Mouse (Mus musculus) forebrain, embryonic 10.5 days (tissue): ENCODE data around the gene Pth. TPM values are rescaled to one million over a fixed set of nuclear protein-coding genes. Genes with fewer than 3 reads are reported as not detected.

Source experiments
- DNase-seq: peaks from one replicate; pipeline ENCODE4 v3.0.0-alpha.2; 2017; ENCODE audit warnings: low spot score; ENCODE audit errors: extremely low spot score
- H3K27ac ChIP-seq: fragments of 300-500 bp; sonication (generic); 2 replicates; pipeline ENCODE4 v1.5.1; 2016; ENCODE audit warnings: mild to moderate bottlenecking
- H3K27me3 ChIP-seq: fragments of 300-500 bp; sonication (generic); 2 replicates; pipeline ENCODE4 v1.6.1; 2016; ENCODE audit warnings: mild to moderate bottlenecking; ENCODE audit not compliant: poor library complexity, severe bottlenecking
- H3K36me3 ChIP-seq: fragments of 300-500 bp; sonication (generic); replicated peaks from 2 replicates; pipeline ENCODE4 v1.6.1; 2016; ENCODE audit warnings: mild to moderate bottlenecking, moderate library complexity
- H3K4me1 ChIP-seq: fragments of 300-500 bp; sonication (generic); 2 replicates; pipeline ENCODE4 v1.6.1; 2016
- H3K4me3 ChIP-seq: fragments of 300-500 bp; sonication (generic); 2 replicates; pipeline ENCODE4 v1.5.1; 2016; ENCODE audit warnings: mild to moderate bottlenecking, moderate library complexity
- H3K9me3 ChIP-seq: fragments of 300-500 bp; sonication (generic); 2 replicates; pipeline ENCODE4 v1.6.1; 2016; ENCODE audit warnings: mild to moderate bottlenecking, moderate library complexity
- WGBS: fragments of 180-500 bp; shearing (Covaris S2); methylation state at CpG from one replicate; pipeline ENCODE4 v1.1.7; 2016; 5-methylcytosine and 5-hydroxymethylcytosine counted together
- polyA plus RNA-seq: library from polyadenylated mRNA; unstranded; fragments of >200 nt; fragmentation: Nextera tagmentation; extraction: Ambion mirVana; gene quantifications from 2 replicates; pipeline ENCODE4 v1.2.1, GENCODE M21; 2016

The Pth gene
- not detected in 2 replicates for polyA plus RNA-seq

DNA sequence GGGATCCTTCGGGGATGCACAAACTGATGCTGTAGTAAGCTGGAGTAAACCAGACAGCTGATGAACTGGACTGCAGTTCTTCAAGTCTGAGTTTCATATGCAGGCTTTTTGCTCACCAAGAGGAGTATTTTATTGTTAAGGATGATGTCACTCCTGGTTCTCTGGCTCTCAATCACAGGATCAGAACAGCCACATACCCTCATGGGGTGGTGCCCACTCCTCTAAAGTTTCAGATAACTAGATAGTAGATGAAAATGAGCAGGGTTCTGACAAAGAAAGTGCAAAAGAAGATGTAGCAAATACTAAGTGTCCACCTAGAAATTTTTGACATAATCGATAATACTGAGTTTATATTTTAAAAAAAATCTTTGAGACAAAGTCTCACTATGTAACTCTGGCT, at the start of gene Pth:
Gene Pth (minus strand): TSS at position 101 of the 400 bp plus-strand sequence.
- no peak for DNase-seq
- Histone ChIP-seq H3K4me1 (no peaks in the 10 kb centered on the region), H3K27me3 (no peaks in the 10 kb centered on the region), H3K36me3 (no peaks in the 10 kb centered on the region), H3K4me3 (no peak within 1 kb of the TSS), H3K9me3 (no peaks in the 10 kb centered on the region), H3K27ac (no peak within 1 kb of the TSS)
- 91% methylated on average over 2 of the region's 2 CpGs for WGBS

DNA sequence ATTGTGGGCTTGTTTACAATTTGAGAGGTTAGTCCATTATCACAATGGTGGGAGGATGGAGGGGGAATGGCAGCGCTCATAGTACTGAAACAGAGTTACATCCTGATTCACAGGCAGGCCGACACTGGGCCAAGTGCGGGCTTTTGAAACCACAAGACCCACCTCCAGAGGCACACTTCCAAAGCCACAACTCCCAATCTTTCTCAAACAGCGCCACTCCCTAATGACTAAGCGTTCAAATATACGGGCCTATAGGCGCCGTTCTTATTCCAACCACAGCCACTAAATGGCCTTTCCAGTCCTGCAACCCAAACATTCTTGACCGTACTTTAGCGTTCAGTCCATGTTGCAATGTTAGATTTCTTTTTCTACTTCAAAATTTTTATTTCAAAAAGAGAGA, 47.9 kb upstream of the Pth start:
- Histone ChIP-seq H3K4me1 (no peaks in the 10 kb centered on the region), H3K36me3 (no peaks in the 10 kb centered on the region), H3K4me3 (no peak overlapping the region), H3K27ac (no peak overlapping the region), H3K9me3 (no peaks in the 10 kb centered on the region), H3K27me3 (no peaks in the 10 kb centered on the region)
- WGBS, result 92% methylated on average over 10 of the region's 10 CpGs
- no peak for DNase-seq

DNA sequence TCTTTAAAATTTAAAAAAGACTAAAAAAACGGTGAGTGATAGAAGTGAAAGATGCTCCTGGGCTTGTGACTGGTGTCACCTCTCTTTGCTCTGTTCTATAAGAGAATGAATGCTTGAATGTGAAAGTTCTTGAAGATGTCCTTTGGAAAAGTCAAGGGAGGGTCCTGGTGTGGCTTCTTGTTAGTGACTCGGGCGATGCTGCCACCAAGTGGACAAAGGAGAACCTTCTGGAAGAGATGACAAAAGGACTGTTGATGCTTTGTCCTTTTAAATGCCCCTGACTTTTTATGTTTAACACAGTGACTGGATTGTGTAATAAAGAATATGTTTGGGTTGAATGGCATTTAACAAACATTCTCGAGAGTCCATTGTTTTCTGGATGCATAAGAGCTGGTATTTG, 45.9 kb upstream of the Pth start:
- WGBS, result 24% methylated on average over 4 of the region's 4 CpGs
- Histone ChIP-seq H3K36me3 (no peaks in the 10 kb centered on the region), H3K27me3 (no peaks in the 10 kb centered on the region), H3K27ac (no peak overlapping the region), H3K9me3 (no peaks in the 10 kb centered on the region), H3K4me1 (no peaks in the 10 kb centered on the region), H3K4me3 (no peak overlapping the region)
- peak; percentile 25 for DNase-seq

DNA sequence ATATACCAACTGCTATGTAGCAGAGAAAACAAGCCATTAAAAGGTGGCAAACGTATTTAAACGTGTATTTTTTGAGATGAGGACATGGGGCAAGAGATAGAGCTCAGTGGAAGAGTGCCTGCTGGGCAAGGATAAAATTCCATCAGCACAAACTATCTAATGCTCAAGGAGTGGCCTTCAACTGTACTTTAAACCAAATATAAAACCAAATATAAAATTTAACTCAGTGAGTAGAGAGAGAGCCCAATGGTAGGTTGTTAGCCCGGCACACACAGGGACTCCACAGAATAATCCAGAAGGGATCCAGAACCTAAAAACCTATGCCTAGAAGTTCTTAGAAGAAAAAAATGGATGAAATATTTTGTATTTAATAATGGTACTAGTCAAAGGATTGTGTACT, 45.1 kb upstream of the Pth start:
- Histone ChIP-seq H3K4me3 (no peak overlapping the region), H3K4me1 (no peaks in the 10 kb centered on the region), H3K36me3 (no peaks in the 10 kb centered on the region), H3K27ac (no peak overlapping the region), H3K9me3 (no peaks in the 10 kb centered on the region), H3K27me3 (no peaks in the 10 kb centered on the region)
- no peak for DNase-seq
- WGBS, result 84% methylated on average over 3 of the region's 3 CpGs

DNA sequence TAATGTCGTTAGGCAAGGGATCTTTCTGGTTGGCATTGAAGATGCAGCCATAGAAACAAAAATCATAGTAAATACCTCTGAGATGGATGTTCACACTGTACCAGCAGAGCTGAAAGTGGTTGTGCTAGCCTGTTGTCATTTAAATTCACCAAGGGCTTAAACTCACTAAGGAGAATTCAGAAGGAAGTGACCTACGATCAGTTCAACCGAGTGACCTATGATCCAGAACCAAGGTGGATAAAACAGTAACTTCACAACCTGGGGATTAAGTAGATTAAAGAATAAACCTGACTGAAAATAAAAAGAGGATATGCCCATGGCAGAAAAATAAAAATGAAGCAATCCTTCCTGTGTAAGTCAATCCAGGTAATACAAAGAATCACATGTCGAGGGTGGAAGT, 44.5 kb upstream of the Pth start:
- DNase-seq, result no peak
- Histone ChIP-seq H3K27me3 (no peaks in the 10 kb centered on the region), H3K4me3 (no peak overlapping the region), H3K36me3 (no peaks in the 10 kb centered on the region), H3K27ac (no peak overlapping the region), H3K4me1 (no peaks in the 10 kb centered on the region), H3K9me3 (no peaks in the 10 kb centered on the region)
- WGBS, result 85% methylated on average over 4 of the region's 4 CpGs

DNA sequence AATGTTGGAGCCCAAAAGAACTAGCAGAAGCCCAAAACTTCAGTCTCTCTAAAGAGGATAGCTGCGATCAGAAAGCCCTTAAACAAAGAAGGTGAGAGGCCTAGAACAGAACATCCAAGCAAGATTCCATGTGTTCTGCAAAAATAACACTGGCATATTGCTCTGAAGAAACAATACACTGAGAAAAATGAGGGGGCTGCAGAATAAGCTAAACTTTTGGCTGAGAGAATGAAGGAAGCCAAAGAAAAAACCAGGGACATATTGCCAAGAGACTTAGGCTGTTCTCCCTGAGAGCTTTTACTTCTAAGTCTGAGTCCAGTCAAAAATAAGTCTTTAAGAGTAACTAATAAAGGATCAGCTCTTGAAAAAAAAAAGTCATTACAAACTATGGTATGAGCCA, 32.4 kb upstream of the Pth start:
- 95% methylated on average over 1 of the region's 1 CpGs for WGBS
- Histone ChIP-seq H3K27ac (no peak overlapping the region), H3K4me3 (no peak overlapping the region), H3K36me3 (no peaks in the 10 kb centered on the region), H3K9me3 (no peaks in the 10 kb centered on the region), H3K27me3 (no peaks in the 10 kb centered on the region), H3K4me1 (peaks cover 8% of the 10 kb centered on the region; the same call in 1 of the 2 replicates)
- DNase-seq, result no peak

DNA sequence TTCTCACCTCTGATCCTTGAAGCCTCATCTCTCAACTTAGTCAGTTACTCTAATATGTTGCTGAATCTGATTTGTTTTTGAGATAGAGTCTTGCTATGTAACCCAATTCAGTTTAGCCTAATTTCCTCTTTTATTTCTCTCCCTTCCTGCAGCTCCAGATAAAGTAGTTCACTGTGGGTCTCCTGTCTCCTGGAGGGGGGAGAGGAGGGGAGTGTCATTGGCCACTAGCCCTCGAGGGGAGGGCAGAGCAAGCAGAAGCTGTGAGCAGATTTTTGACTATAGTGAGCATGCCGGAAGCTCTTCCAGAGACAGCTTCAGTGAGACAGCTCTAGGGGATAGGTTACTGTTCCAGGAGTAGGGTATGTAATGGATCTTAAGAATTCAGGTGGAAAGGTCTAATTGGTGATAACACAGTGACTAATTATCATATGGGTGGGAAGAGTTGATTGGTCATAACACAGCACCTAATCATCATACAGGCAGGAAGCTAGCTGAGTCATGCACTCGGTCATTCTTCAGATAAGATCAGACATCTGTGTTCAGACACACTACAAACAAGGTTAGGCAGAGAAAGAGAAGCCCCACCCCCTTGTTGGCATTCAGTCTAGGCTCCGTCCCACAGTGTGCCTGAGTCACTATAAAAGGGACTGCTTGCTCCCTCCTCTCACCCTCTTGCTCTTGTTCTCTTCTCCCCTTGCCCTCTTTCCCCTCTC, 30.9 kb upstream of the Pth start:
- no peak overlapping the region for H3K27ac ChIP-seq
- no peaks in the 10 kb centered on the region for H3K9me3 ChIP-seq
- H3K27me3 ChIP-seq, result no peaks in the 10 kb centered on the region
- DNase-seq, result no peak
- WGBS, result 61% methylated on average over 4 of the region's 4 CpGs
- peaks cover 8% of the 10 kb centered on the region; the same call in 1 of the 2 replicates for H3K4me1 ChIP-seq
- H3K36me3 ChIP-seq, result no peaks in the 10 kb centered on the region
- H3K4me3 ChIP-seq, result no peak overlapping the region

DNA sequence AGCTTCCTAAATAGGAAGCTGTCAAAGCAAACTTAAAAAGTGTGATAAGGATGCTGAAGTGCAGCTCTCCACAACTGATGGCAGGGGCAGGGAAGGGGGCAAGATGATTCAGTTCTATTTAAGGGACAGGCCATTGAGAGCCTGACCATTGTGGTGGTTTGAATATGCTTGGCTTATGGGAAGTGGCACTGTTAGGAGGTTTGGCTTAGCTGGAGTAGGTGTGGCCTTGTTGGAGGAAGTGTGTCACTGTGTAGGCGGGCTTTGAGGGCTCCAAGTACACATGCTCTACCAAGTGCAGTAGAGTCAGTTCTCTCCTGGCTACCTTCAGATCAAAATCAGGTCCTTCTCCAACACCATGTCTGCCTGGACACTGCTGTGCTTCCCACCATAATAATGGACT, 28.2 kb upstream of the Pth start:
- no peaks in the 10 kb centered on the region for H3K9me3 ChIP-seq
- no peaks in the 10 kb centered on the region for H3K27me3 ChIP-seq
- H3K4me1 ChIP-seq, result peaks cover 8% of the 10 kb centered on the region; the same call in 1 of the 2 replicates
- WGBS, result 100% methylated on average over 1 of the region's 1 CpGs
- no peaks in the 10 kb centered on the region for H3K36me3 ChIP-seq
- DNase-seq, result no peak
- no peak overlapping the region for H3K4me3 ChIP-seq
- no peak overlapping the region for H3K27ac ChIP-seq

DNA sequence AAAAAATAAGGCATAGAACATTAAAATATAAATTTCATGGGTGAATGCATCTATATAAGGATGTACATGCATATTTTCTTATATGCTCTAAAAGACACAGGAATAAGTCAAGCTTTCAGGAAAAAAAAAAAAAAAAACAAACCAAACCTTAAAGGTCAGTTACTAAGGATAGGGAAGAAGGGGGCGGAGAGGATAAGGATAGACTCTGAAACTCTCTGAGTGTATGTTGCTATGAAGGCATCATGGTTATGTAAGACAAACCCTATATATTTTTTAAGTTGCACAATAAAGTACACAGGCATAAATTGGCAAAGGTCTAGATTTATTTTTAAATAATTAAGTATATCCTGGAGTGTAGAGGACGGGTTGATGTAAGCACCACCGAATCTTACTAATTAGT, 26.9 kb upstream of the Pth start:
- DNase-seq, result no peak
- no peak overlapping the region for H3K27ac ChIP-seq
- 96% methylated on average over 3 of the region's 3 CpGs for WGBS
- no peak overlapping the region for H3K4me3 ChIP-seq
- no peaks in the 10 kb centered on the region for H3K36me3 ChIP-seq
- H3K4me1 ChIP-seq, result peaks cover 8% of the 10 kb centered on the region; the same call in 1 of the 2 replicates
- no peaks in the 10 kb centered on the region for H3K27me3 ChIP-seq
- no peaks in the 10 kb centered on the region for H3K9me3 ChIP-seq

DNA sequence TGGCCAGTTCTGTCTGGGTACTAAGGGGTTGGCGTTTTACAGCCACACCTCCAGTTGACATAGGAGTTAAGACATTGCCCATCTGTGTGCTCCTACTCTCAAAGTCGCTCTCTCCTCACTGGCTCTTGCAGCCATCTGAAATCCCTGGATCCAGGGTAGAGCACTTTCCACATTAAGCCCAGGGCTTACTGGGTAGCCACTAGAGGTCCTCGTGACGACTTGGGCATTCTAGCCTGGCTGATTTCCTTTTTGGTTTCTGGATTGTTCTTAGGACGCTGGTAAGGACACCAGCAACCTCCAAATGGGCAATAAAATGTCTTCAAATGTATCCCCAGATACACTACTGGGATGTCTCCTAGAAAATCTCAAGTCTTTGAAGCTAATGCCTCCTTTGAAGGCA, 20.3 kb upstream of the Pth start:
- H3K27ac ChIP-seq, result no peak overlapping the region
- H3K4me3 ChIP-seq, result no peak overlapping the region
- no peaks in the 10 kb centered on the region for H3K36me3 ChIP-seq
- no peak for DNase-seq
- no peaks in the 10 kb centered on the region for H3K4me1 ChIP-seq
- no peaks in the 10 kb centered on the region for H3K27me3 ChIP-seq
- WGBS, result 59% methylated on average over 5 of the region's 5 CpGs
- no peaks in the 10 kb centered on the region for H3K9me3 ChIP-seq

DNA sequence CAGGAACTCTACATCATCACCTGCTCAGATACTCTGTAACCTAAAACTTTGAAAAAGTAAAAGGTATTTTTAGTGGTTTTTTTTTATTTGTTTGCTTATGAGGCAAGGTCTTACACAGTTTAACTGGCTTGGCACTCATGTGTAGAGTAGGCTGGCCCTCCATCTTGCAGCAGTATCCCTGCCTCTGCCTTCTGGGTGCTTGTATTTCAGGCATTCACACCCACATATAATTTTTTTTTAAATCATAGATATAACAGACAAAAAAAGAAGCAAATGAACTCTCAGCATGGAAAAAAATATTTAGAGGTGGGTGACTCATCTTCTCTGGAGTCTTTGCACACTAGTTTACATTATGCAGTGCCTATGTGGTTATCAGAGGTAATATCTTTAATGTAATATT, 9.7 kb upstream of the Pth start:
- Histone ChIP-seq H3K9me3 (no peaks in the 10 kb centered on the region), H3K36me3 (no peaks in the 10 kb centered on the region), H3K4me1 (no peaks in the 10 kb centered on the region), H3K4me3 (no peak overlapping the region), H3K27me3 (no peaks in the 10 kb centered on the region), H3K27ac (no peak overlapping the region)
- DNase-seq, result no peak

DNA sequence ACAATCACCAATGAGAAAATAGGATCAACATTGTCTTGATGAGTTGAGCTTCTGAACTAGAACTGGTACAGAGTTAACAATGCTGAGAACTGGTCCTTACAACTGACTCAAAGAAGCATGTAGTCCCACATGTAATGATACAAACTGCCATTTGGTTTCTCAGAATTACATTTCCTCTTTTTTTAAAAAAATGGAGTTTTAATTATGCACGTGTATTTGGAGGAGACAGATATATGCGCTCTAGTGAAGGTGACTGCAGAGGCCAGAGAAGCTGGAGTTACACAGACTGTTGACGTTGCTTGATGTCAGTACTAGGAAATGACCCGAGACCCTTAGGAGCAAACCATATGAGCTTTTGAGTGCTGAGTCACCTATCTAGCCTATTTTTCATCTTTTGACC, 8.3 kb upstream of the Pth start:
- Histone ChIP-seq H3K27ac (no peak overlapping the region), H3K27me3 (no peaks in the 10 kb centered on the region), H3K9me3 (no peaks in the 10 kb centered on the region), H3K4me3 (no peak overlapping the region), H3K4me1 (no peaks in the 10 kb centered on the region), H3K36me3 (no peaks in the 10 kb centered on the region)
- no peak for DNase-seq
- WGBS, result 87% methylated on average over 4 of the region's 4 CpGs

DNA sequence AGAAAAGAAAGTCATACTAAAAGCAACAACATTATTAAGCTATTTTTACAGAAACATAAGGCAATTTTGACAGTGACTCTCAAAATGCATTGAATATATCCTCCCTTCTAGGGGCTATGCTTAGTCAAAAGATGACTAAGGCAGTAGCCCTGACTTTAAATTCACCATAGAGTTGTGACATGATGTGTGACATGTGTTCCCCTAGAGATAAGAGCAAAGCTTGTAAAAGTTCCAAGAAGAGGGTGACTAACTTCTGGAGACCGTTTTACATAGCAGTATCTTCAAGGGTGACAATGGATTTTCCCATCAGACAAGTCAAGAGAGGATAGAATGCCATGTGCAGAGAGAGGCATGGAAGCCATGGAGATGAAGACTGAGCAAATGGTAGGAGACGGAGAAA, 3.2 kb upstream of the Pth start:
- no peak overlapping the region for H3K27ac ChIP-seq
- DNase-seq, result no peak
- no peak overlapping the region for H3K4me3 ChIP-seq
- H3K27me3 ChIP-seq, result no peaks in the 10 kb centered on the region
- H3K36me3 ChIP-seq, result no peaks in the 10 kb centered on the region
- no peaks in the 10 kb centered on the region for H3K9me3 ChIP-seq
- H3K4me1 ChIP-seq, result no peaks in the 10 kb centered on the region
- WGBS, result 92% methylated on average over 2 of the region's 2 CpGs
